Mouse (Mus musculus) kidney, postnatal 25 days (tissue): ENCODE measurements at regions not wholly inside any gene's neighbourhood (a gene's known extent, or its start where the extent isn't known, plus 50 kb on each side); places are given as distances from the start of the nearest gene placed in this dataset.

Experiments
- DNase-seq, 2 experiments: peaks; one replicate each; pipeline ENCODE4 v3.0.0; 2021; ENCODE audit warnings: mixed read lengths in 2 of 2

DNA sequence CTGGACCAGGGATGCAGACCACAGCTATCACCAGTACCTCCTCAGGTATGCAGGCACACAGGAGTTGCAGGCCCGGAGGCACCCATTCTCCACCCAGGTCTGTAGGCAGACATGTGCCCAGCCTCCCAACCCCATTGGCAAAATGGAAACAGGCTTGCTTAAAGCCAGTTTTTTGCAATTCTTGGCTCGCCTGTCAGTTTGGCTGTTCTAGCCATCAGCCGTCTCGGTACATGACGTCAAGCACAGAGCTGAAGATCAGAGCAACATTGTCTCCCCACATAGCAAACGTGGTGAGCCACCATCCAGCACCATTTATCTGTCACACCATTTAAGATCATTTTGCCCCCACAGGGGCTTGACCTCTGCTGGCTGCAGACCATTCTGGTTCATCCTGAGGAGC is 196.1 kb upstream of the Cops8 start:
- no peak for DNase-seq

DNA sequence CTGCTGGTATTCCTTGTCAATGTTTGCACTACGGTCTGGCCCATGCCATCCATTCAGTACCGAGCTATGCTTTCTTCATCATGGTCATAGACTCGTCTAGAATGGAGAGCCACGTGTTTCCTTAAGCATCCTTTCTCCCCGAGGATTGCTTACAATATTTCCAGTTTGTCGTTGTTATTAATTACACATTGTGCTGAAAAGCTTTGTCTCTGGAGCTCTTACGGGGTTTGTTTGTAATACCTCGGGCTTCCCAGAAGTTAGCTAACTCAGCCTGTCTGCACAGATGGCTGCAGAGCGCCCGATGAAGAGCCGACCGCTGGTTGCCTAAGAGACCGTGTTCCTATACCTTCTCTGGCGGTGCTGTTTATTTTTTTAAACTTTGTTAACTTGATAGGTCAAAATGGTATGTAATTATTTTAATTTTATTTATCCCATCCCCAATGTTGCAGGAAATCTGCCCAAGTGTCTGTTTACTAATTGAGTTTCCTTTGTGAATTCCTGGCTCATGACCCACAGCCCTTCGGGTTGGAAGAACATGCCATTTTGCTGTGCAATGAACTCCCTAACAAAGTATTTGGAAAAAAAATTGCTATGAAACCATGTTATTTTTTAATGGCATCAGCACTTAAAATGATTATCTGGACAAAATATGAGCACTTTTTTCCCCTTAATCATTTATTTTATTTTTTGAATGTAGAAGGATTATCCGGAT is 194.1 kb upstream of the Cops8 start:
- no peak for DNase-seq

DNA sequence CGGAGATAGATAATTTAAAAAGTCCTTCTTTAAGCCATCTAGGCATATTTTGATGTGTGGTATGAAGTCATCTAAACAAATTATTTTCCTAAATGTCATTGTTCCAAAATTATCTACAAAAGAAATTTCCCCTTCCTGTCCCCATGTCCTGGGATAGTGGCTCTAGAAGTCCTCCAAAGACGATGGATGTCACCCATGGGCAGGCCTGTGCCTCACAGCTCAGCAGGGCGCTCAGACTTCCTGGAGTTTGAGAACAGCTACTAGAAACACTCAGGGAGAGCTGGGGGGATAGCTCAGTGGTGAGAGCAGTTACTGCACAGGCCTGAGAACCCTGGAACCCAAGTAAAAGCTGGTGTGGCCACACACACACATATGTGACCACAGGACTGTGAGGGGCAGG is 193.5 kb upstream of the Cops8 start:
- no peak for DNase-seq

DNA sequence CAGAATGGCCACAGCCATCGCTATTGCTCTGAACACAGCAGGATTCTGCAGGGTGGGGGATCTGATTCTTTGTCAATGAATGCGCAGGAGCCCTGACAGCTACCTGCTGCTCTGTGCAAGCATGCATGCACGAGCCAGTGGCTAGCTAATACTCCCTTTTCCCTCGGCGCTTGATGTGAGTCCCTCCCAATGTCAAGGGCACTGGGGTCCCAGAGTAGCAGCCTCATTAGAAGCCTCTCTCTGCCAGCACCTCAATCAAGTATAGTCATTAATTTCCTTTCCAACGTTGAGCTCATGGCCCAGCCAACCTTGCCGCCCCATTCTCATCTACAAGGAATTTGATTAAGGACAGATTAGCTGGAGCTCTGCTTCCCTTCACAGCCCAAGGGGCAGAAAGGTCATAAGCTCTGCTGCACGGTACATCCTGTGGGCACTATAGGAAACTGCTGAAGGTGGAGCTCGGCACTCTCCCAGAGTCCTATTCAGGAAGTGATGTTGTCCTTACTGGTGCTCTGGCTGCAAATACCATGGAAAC is 190.2 kb upstream of the Cops8 start:
- DNase-seq: peak; percentile 42 to 79

DNA sequence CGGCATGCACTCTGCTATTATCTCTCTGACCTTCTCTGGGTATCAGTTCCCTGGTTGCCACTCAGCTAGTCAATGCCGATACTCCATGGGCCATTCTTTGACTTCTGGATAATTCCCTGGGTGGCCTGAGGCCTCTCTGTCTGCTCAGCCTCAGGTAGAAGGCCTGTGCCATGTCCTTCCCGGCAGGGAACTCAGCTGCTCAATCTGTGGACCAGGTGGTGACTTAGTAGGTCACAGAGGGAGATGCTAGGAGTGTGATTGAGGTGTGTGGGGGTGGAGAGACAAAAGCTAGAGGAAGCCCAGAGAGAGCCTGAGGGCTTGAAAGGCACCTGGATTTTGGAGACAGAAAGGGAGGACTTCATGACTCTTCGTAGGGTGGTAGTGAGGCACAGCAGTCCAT is 188.0 kb upstream of the Cops8 start:
- no peak for DNase-seq

DNA sequence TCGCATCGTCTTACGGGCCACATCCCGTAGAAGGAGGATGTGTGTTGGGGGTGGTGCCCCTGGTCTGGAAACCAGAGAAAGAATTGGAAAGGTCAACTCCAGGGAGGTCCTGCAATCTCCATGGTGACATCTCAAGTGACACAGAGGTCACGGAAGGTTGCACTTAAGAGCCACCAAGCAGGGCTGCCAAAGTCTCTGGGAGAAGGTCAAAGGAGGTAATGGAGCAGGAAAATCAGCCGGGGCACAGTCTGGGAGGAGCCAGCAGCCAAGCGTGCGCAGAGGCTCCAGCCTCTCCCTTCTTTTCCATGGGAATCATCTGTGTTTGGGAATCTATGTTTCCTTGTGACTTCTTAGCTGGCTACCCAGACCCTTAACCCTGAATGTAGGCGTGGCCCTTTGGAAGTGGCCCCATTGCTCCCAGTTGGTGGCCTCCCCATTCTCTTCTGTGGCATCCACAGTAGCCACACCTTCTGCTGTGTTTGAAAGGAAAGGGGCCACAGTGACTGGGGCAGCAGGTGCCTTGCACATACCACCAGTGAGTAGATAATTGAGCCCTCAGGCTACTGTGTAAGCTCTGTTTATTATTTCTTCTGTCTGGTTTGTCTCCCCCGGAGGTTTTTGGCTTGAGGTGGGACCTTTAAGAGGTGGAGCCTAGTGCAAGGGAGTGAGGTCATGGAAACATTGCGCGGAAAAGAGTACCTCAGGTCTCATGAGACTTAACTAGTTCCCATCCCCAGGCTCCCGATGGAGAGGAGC is 178.5 kb upstream of the Cops8 start:
- DNase-seq: peak; percentile 39 to 75

DNA sequence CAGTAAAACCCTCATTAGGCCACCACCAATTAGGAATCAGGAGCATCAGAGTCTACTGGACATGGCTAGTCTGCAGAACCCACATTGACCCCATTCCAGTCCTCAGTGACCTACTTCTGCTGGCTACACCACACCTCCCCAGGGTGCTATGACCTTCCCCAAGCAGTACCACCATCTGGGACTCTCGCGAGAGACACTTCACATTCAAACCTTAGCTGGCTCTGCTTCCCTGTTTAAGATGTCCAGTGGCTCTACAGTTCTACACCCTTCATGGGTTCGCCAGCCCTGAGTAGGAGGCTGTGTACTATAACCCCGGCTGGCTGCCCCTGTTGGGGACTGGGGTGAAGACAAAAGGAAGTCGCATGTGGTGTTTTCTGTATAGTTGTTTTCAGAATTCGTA is 174.4 kb upstream of the Cops8 start:
- no peak for DNase-seq

DNA sequence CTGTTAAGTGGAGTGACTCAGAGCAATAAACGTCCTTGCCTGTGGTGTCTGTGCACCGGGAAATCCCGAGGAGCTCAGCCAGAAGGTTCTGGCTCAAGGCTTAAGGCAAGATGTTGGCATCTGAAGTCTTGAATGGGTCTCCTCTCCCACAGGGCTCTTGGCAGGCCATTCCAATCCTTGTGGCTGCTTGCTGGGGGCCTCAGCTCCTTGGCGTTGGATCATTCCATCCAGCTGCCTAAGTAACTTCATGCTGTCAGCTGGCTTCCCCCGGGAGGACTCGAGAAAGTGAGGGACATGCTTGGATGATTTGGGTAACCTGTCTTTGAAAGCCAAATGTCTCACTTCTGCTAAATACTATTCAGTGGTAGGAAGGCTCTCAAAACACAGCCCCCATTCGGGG is 174.0 kb upstream of the Cops8 start:
- DNase-seq: no peak

DNA sequence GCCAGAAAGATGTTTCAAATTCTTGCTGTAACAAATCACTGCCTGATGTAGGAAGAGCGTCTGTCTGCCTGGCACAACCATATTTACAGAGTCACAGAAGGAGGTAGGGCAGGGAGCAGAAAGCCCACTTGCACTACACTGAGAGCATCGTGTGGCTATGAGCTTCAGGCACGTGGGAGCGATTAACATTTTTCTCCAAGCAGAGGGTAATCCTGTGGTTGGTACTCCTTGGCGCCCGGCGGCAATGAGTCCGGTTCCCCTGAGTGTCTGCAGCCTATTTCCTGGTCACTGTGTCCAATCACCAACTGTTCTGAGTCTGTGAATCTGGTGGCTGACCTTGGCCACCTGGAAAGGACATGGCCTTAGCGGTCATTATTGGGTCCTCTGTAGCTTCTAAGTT is 172.3 kb upstream of the Cops8 start:
- DNase-seq: no peak

DNA sequence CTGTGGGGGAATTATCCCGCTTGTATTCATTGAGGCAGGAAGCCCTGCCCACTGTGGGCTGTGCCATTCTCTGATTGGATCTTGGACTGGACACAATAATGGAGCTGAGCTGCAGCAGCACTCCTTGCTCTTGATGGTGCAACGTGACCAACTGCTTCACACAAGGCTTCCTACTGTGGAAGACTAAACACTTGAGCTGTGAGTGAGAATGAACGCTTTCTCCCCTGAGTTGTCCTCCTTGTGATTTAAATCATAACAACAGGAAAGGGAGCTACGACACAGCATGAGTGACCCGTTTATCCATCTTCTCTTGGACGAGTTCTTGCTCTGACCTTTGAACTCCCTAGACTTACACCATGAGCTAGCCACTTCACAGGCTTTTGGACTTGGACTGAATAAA is 171.0 kb upstream of the Cops8 start:
- DNase-seq: no peak

DNA sequence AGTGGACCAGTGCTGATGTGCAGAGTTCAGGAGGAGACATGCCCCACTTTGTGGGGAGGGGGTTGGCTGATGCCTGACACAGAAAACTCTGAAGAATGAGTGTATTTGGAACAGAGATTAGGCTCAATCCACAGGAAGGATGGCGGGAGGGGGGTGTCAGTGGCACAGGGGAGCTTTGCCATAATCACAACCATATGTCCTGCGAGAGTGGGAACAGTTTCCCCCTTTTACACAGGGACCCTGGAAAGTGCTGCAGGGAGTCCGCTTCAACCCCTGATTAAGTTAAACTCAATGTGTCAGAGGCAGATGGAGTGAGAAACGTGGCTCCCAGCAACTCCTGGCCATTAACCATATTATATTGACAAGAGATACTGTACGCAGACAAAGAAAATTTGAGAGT is 168.9 kb upstream of the Cops8 start:
- no peak for DNase-seq

DNA sequence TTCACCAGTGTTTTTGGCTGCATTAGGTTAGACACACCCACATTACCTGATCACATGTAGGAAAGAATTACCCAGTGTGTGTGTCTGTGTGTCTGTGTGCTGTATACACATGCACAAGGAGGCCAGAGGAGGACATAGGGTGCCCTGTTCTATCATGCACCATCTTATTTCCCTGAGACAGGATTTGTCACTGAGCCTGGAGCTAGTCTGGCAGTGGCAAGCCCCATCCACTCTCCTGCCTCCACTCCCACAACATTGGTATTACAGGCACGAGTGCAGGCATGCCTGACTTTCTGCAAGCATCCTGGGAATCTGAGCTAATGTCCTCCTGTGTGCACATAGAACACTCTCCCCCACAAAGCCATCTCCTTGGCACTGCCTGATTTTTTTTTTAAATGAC is 162.1 kb upstream of the Cops8 start:
- DNase-seq: no peak

DNA sequence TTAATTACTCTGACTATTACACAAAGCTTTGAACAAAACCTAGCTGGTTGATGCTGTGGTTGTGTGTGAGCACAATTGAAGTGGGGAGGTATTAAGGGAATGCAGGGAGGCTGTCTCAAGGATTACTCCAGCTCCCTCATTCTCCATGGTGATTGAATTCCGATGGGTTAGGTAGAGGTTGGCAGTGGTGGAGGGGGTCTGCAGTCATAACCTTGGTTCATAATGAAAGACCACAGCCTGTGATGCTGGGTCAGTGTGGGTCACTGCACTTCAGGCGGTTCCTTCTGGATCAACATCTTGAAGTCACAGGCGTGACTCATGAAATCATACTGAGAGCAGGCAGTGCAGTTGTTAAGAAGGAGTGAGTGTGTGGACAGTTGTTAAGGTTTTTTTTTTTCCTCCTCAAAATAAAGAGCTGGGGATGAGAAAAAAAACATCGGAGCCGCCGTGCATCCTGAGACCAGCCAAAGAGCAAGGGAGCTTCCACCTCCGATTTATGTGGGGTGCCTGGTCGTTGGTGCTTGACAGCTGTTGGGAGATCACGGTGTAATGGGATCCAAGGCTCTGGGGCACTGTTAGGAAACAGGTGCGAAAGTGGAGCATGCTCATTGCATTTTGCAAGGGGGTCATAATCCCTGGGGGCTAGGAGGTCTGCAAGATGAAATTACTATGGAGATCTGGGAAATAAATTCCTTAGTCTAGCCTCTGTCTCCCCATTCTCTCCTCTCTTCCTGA is 161.5 kb upstream of the Cops8 start:
- peak in 1 of 2 experiments; percentile 48 for DNase-seq

DNA sequence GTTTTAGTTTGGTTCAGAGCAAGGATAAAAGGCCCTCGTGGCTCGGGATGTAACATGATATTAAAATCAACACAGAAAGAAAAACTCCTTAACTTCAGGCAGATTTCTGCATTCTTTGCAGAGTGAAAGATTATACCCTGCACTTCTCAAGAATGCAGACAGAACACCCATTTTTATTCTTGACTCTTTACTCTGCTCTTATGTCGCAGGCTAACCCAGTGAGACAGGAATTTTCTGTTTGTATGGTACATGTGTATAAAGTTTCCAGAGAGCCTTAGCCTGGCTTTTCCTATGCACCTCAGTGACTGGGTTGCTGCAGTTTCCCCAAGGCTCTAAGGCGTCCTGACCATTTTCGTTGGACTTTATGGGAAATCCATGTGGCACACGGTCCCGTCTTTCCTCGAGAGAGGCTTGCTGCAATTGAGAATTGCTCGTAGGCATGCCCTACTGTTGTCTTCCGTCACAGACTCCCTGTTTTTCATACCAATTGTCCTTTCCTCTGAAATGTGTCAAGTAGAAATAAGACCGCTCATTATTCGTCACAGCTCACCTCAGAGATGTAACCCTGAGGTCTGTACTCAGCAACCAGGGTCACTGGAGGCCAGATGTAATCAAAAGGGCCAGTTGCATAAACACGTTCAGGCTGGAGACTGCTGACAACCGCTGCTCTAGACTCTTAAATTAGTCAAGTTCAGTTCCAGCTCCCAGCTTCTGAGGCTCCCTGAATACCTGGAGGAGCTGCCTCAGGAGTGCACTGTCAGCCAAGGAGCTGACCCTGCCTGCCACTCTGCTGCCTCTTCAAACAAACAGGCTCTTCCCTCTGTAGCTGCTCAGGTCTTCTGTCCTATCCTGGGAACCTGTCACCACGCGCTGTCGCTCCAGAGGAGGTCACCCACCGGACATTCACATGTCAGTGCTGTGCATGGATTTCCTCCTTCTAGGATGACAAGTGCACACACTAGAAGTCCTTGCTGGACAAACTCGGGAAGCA is 160.2 kb upstream of the Cops8 start:
- DNase-seq: peak in 1 of 2 experiments; percentile 47

DNA sequence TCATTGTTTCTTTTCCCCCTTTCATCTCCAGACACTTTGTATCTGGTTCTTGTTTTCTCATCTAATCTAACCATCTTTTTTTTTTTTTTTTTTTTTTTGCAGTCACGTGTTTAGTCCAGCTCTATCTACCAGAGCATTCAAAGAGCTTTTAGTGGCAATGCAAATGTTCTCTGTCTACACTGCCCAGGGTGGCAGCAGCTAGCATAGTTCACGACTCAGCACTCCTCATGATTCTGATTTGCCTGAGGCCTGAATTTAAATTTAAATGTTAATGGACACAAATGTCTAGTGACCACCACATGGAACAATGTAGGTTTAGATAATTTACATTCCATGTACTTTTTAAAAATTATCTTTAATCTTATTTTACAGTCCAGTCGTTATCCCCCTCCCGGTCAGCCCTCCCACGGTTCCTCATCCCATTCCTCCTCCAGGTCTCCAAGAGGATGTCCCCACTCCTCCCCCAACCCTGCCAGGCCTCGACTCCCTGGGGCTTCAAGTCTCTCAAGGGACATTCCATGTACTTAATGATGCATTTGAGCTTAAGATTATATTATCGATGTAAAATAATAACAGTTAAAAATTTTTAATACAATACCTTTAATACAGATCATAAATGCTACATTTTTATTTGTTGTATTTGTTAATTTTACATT is 153.1 kb upstream of the Cops8 start:
- DNase-seq: peak in 1 of 2 experiments; percentile 59

DNA sequence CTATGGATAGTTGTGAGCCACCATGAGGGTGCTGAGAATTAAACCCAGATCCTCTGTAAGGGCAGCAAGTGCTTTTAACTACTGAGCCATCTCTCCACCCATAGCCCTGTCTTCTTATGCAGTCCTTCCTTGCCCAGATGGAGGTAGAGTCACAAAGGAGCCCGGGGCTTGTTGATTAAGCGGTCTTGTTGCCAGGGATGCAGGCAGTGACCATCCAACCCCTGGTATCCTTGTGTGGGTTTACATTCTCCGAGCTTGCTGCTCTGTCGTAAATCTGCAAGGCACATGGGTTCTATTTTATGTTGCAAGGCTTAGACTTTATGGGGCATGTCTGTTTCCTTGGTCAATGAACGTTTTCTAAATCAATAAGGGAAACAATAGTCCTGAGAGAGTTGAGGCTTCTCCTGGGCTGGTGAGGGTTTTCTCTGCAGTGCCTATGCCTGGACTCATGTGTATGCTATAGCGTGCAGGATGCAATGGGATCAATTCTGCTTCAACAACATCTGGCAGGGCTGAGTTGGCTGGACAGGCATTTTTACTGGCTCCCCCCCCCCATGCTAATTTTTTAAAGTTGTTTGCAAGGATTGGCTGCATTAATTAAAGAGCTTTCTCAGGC is 150.7 kb upstream of the Cops8 start:
- DNase-seq: no peak

DNA sequence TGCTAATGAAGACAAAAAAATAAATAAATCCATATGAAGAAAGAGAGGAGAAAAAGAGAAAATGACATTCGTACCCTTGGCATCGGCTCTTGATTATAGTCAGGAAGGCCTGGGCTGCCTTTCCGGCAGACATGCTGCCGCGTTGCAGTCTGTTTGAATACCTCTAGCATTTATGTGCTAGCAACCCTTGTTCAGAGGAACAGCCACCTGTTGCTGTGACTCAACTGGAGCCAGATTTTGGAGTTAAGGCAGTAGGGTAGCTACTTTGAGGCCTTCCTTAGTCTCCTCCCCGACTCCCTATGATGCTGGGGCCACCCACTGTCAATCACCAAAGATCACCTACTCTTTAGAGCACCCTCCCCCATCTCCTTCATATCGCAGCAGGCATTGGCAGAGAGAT is 148.5 kb upstream of the Cops8 start:
- no peak for DNase-seq

DNA sequence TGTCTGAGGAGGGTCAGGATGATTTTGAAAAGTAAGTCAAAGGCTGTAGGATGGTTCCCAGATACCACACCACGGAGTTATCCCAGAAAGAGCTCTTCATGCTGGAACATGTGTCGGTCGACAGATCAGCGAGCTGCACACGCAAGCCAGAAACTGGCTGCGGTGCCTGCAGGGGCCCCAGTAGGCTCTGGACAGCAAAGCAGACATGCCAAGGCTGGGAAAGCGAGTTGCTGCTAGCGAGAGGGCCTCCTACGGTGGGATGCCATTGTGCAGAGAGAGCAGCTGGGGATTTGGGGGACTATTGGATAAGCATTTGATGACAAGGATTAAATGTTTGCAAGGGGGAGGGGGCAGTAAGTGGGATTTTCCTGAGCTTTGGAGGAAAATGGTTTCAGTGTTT is 145.4 kb upstream of the Cops8 start:
- no peak for DNase-seq

DNA sequence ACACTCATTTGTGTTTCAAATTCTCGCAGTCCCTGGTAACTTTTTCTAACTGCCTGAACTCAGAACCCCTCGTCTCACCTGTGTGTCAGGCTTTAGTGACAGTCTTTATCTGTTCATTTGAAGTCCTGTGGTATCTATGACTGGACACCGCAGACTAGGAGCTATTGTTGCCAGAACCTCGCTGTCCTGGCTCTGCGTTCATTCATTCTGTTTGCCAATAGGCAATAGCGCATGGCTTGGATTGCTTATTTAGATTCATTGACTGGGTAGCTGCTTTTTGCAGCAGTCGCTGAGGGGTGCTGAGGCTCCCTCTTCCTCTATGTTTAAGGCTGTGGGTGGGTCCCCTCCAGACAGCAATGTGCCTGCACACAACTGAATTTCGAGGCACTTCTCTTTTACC is 144.6 kb upstream of the Cops8 start:
- no peak for DNase-seq

DNA sequence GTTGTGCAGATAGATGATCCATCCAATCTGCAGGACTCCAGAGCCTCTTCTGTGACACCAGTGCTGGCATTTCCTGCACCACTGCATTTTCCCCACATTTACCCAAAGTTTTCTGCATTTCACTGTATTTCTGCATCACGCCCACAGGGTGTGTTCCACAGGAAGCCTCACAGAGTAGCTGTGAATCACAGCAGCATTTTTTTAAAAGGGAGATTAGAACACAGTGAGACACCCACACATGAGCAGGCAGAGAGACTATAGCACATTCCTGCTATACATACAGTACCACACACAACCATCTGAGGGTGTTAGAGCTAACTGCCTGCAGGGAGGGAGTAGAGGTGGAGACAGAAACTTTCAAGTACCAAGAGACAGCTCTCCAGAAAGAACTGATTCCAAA is 141.1 kb upstream of the Cops8 start:
- no peak for DNase-seq

DNA sequence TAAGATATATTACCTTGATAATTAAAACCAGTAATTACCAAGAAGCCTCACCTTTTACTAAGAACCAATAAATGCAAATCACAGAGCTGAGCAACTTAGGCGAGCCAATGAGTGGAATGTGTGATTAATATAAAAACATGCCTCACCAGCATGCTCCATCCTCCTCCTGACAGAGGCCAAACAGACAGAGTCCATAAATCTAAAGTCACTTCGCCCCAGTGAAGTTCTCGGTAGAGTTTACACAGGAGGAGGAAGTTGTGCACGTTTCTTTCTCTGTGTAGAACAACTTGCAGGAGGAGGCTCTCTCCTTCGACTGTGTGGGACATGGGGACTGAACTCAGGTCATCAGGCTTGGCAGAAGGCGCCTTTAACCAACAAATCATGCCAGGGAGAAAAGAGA is 139.5 kb upstream of the Cops8 start:
- no peak for DNase-seq
